Mouse (Mus musculus) brain, embryonic 18.5 days (tissue): ENCODE measurements at regions not wholly inside any gene's neighbourhood (a gene's known extent, or its start where the extent isn't known, plus 50 kb on each side); places are given as distances from the start of the nearest gene placed in this dataset.

ENCODE experiments used
- DNase-seq: peaks from one replicate; pipeline ENCODE4 v3.0.0-alpha.2; 2012; ENCODE audit warnings: low read depth, low spot score

- DNase-seq = no peak
These were observed 98.9 kb downstream of the Mab21l3 start for GRCm38 (mm10) chr3:101749841-101750240.

DNA sequence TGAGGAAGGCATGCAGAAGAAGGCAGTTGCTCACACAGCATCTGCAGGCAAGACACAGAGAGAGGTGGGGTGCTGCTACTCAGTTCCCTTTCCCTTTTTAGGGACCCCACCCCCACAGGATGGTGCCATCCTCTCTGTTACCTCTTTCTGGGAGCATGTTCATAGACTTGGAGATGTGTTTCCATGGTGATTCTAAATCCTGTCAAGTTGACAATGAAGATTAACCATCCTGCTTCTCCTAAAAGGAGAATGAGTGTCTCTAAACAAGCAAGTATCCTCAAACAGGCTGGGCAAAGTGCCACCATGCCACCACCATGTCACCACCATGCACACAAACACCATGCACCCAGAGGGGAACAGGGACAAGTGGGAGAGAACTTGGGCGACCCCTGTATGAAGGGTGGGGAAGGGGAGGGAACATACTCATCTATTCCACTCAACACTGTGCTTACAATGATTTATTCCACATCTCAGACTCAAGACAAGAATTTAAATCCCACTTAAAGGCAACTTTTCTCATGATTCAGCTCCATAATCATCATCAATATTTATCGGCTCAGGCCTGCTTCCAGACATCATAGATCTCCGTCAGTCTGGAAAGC is 99.6 kb downstream of the Mab21l3 start:
- DNase-seq = no peak

DNA sequence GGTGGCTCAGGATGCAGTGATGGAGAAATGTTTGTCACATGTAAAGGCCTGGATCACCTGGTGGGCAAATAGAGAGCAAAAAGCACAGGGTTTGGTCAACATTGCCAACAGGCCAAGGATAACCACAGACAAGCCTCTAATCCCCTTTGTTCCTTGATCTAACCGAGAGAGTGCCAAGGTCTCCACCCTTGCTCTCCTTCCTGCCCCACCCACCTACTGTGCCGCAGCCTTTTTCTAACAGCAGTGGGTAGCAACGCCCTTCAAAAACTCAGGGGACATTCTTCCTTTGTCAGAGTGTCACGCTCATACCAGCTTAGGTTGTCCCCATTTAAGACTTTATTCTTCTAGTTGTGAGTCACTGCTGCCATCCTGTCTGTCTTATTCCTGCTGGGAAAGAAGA is 100.6 kb downstream of the Mab21l3 start:
- DNase-seq = no peak

GRCm38 (mm10) chr3:101740906-101741305 is 107.9 kb downstream of the Mab21l3 start:
- no peak for DNase-seq

DNA sequence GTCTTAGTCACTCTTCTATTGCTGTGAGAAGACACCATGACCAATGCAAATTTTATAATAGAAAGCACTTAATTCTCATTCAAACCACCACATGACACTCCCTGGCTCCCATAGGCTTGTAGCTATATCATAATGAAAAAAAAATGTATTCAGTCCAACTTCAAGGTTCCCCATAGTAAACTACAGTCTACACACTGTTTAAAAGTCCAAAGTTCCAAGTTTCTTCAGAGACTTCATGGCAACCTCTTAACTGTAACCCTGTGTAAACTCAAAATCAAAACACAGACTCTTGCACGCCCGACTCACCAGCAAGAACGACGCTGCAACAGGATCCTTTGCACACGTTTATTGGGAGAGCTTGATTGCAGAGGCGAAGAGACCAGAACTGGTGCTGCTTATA is 111.6 kb downstream of the Mab21l3 start:
- no peak for DNase-seq

- DNase-seq = no peak
These were observed 119.7 kb downstream of the Mab21l3 start for GRCm38 (mm10) chr3:101729044-101729443.

DNA sequence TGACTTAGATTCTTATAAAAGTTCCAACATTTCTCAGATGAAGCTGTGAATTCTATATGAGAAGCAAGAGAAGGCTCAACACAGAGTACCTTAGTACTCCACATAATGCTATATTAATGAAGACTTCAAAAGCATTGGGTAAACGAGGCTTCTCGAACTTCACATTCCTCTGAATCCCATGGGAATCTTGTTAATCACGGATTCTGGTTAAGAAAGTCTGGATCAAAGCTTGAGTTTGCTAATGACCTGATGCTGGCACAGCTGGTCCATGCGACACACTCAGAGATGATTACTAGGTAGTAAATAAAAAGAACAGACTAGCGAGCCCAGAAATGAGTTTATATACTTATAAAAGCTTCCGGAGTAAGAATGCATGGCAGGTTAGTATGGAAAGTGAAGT is 118.4 kb upstream of the Atp1a1 start:
- no peak for DNase-seq

DNA sequence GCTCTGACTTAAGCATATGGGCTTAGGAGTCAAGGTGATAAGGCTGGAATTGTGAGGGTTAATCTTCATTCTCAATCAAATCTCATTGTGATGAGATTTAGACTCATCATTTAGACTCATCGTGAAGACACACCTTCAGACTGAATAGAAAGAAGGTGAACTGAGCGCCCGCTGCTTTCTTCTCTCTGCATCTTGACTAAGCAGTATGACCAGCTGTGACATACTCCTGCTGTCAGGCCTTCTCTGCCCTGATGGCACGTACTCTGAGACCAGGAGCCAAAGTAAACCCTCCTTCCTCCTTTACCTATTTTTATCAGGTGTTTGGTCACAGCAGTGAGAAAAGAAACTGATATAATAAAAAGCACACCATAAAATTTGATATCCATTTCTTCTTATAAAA is 117.5 kb upstream of the Atp1a1 start:
- no peak for DNase-seq

- no peak for DNase-seq
These were observed 110.9 kb upstream of the Atp1a1 start for GRCm38 (mm10) chr3:101715416-101715815.

DNA sequence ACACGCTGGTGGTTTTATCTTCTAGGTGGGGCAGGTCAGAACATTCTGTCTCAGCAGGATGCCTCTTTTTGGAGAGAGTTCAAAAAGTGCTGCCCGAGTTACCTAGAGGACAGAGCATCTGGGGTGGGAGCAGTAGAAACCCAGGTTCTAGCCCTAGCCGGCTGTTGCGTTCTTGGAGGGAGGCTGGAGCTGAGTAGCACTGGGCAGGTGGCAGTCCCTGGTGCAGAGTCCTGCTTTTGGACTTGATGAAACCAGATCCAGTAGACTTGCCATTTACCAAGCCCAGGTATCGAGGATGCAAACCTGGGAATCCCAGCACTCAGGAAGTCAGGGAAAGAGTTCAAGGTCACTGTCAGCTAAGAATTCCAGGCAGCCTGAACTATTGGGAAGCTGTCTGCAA is 110.3 kb upstream of the Atp1a1 start:
- DNase-seq = no peak

DNA sequence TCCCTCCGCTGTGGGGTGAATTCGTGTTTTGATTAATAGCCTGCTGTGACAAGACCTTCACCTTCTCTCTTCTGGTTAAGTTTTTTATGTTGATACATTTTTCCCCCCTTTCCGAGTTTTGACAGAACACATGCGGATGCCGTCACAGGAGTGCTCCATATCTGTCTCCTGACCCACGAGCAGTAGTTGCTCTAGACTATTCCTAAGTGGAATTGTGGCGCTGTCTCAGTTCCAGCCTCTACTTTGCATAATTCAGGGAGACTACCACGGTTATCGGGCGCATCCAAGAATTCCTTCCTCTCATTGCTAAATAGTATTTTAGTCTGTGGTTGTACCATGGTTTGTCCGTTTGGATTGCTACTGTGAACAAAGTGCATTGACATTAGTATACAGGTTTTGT is 109.2 kb upstream of the Atp1a1 start:
- no peak for DNase-seq

DNA sequence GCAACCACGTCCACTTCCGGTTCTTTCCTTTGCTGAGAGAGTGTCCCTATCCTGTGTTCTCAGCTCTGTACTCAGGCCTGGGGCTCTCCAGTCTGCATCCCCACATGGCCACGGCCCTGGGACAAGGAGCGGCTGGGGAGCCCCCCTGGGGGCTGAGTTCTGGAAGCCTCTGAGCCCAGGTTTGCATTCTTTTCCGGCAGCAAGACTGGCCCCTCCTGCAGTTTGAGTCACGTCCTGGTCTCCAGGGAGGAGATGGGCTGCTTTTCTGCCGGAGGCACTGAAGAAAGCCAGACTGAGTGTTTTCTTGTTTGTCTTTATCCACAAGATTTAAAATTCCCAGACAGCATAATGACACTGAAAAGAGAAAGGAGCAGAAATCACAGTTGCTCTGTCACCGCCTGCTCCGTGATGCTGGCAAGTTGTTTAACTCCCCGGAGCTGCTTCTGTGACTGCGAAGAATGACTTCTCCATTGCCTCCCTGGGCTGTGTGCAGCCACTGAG is 108.7 kb upstream of the Atp1a1 start:
- no peak for DNase-seq

DNA sequence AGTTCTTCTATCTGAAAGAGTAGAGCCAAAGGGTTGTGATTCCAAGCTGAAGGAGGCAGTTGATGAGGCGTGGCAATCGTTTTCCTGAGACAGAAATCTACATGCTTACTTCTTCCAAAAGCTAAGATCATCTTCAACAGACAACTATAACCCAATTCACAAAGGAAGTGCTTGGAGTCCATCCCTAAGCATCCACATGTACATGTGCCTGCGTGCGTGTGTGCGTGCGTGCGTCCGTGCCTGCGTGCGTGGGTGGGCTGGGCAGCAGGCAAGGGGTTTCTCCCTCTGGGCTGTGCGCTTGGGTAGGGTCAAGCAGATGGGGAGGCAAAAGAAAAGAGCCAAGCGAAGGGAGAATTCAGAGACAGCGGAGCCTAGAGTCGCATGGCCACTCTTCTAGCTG is 108.2 kb upstream of the Atp1a1 start:
- no peak for DNase-seq

- no peak for DNase-seq
These were observed 107.2 kb upstream of the Atp1a1 start for GRCm38 (mm10) chr3:101711594-101712171.

- no peak for DNase-seq
These were observed 105.0 kb upstream of the Atp1a1 start for GRCm38 (mm10) chr3:101709379-101709970.

- DNase-seq = no peak
These were observed 104.3 kb upstream of the Atp1a1 start for GRCm38 (mm10) chr3:101708821-101709220.

GRCm38 (mm10) chr3:101704919-101705318 is 100.4 kb upstream of the Atp1a1 start:
- no peak for DNase-seq

DNA sequence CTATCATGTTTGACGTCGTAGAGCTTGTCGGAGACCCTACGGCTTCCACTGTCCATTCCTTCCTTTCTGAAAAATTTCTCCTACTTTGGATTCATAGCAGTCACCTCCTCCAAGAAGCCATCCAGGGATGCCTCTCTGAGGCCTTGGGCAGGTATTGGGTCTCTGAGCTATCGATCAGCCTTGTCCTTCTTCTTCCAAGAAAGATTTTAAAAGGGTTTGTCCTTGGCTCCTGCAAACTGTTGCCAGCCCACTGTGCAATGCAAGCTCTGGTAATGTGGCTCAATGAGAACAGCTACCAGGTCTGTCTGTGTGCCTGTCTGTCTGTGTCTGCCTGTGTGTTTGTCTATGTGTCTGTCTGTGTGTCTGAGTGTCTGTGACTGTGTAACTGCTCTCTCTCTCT is 99.8 kb upstream of the Atp1a1 start:
- DNase-seq = no peak

DNA sequence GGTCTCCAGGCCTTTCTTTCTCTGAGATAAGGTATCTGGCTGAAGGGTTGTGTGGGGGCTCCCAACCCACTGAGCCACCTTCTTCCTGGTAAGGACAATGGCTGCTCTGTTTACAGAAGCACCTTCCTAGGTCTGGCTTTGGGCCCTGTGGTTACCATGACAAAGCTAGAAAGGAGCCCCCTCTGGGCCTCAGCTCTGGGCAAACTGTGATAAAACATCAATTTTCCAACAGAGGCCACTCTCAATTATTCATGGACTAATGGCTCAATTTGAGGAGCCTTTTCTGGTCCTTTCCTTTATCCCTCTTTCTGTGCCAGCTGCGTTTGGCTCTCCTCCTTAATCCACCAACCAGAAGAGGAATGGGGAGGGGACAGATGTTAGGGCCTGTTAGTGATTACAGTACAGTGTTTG is 97.3 kb upstream of the Atp1a1 start:
- DNase-seq = no peak

DNA sequence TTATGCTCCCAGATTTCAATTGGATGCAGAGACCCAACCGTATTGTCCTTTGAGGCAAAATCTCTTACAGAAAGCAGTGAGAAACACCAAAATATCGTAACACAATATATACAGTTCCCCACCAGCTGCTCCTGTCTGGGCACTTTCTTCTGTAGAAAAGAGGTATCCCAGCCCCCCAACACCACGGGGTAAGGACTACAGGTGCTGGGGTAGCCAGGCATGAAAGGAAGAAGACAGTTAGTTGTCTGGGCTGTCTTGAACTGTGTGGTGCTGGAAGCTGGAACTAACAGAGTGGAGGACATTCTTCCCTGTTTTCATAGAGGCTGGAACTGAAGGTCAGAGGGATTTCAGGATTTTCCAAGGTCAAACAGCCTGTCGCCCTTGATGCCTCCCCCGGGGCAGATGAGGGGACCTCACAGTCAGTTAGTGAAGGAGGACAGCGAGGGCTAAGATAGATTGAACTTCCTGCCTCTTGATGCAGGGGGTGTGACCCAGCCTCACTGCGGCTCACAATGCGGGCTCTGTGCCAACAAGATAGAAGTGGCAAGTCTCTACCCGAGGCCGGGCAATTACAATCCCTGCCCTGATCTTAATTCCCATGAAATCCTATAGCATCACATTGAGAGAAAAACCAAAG is 96.6 kb upstream of the Atp1a1 start:
- DNase-seq = no peak

DNA sequence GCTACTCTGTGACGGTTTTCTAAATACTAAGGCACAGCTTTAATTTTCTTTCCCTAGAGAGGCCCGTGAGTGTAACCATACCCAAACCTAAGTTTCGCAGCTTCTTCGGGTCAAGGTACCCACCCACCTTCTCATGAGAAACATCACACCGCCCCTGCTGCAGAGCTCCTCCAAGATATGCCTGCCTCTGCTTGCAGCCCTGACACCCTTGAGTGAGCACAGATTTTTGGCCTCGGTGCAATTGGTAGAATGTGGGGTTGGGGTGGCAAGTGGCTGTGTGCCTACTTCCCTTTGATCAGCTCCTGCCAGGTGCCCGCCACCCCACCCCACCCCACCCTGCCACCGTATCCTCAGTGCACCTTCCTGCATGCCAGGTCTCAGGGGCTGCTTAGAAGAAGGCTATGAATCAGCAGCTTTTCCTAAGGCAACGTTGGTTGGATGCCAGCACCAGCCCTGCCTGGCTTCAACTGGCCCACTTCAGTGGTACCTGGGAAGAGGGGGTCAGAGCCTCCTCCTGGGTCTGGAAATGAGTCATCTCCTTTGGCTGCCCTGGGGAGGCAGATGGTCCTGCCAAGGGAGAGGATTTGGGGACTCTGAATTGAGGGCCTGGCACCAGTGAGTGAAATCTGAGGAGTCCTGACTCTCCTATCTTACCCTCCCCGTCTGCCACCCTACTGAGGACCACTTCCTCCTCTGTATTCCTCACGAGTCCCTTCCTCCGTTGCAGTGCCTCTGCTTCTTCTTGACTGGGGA is 95.6 kb upstream of the Atp1a1 start:
- DNase-seq = no peak

DNA sequence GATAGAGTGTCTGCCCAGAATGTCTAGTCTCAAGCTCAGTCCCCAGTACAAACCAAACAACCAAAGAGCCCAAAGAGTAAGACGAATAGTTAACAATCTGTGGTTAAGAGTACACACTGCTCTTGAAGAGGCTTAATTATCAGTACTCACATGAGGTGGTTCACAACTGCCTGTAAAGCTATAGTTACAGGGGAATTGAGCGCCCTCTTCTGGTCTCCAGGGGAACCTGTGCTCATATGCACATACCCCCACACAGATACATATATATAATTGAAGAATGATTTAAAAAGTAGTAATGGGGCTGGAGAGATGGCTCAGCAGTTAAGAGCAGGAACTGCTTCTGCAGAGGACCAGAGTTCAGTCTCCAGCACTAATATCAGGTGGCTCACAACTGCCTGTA is 92.3 kb upstream of the Atp1a1 start:
- no peak for DNase-seq
